Mouse (Mus musculus) right cerebral cortex, postnatal 25 days (tissue): ENCODE data around the gene Irak2.

Source experiments
- DNase-seq: peaks from one replicate; pipeline ENCODE4 v3.0.0; 2022

The Irak2 gene

GRCm38 (mm10) chr6:113638302-113639040 is at the start of gene Irak2:
Gene Irak2, plus strand, starts transcription at chr6:113638467.
- peak; percentile 93 for DNase-seq

GRCm38 (mm10) chr6:113592637-113593036 is 45.6 kb upstream of the Irak2 start:
- DNase-seq = no peak

- no peak for DNase-seq
Measured at GRCm38 (mm10) chr6:113597945-113598344, 40.3 kb upstream of the Irak2 start.

- no peak for DNase-seq
Measured at GRCm38 (mm10) chr6:113599833-113600232, 38.4 kb upstream of the Irak2 start.

- DNase-seq = no peak
Measured at GRCm38 (mm10) chr6:113600543-113601139, 37.6 kb upstream of the Irak2 start, which contains the start of gene Fancd2os. Gene Fancd2os, minus strand, starts transcription at chr6:113600715.

- no peak for DNase-seq
Measured at GRCm38 (mm10) chr6:113602821-113603220, 35.4 kb upstream of the Irak2 start.

GRCm38 (mm10) chr6:113603993-113604392 is 34.3 kb upstream of the Irak2 start:
- no peak for DNase-seq

GRCm38 (mm10) chr6:113604432-113605223 is 33.6 kb upstream of the Irak2 start, which contains the start of gene Brk1:
Gene Brk1, plus strand, starts transcription at chr6:113604772.
- peak; percentile 88 for DNase-seq

- peak; percentile 39 for DNase-seq
Measured at GRCm38 (mm10) chr6:113605224-113605545, 33.1 kb upstream of the Irak2 start.

- DNase-seq = no peak
Measured at GRCm38 (mm10) chr6:113608871-113609270, 29.4 kb upstream of the Irak2 start.

- no peak for DNase-seq
Measured at GRCm38 (mm10) chr6:113609293-113609692, 29.0 kb upstream of the Irak2 start.

- DNase-seq = no peak
Measured at GRCm38 (mm10) chr6:113612258-113612969, 25.9 kb upstream of the Irak2 start.

- peak; percentile 26 for DNase-seq
Measured at GRCm38 (mm10) chr6:113614152-113614551, 24.1 kb upstream of the Irak2 start.

- DNase-seq = no peak
Measured at GRCm38 (mm10) chr6:113614997-113615396, 23.3 kb upstream of the Irak2 start.

GRCm38 (mm10) chr6:113615489-113615888 is 22.8 kb upstream of the Irak2 start:
- no peak for DNase-seq

GRCm38 (mm10) chr6:113623386-113623785 is 14.9 kb upstream of the Irak2 start:
- DNase-seq = no peak

- DNase-seq = peak; percentile 86
Measured at GRCm38 (mm10) chr6:113623941-113624751, 14.1 kb upstream of the Irak2 start, which contains the start of gene Vhl. Gene Vhl, plus strand, starts transcription at chr6:113623959.

GRCm38 (mm10) chr6:113624989-113625770 is 13.1 kb upstream of the Irak2 start:
- DNase-seq = no peak

GRCm38 (mm10) chr6:113630322-113630721 is 7.9 kb upstream of the Irak2 start:
- DNase-seq = no peak

GRCm38 (mm10) chr6:113632863-113633262 is 5.4 kb upstream of the Irak2 start:
- no peak for DNase-seq

- no peak for DNase-seq
Measured at GRCm38 (mm10) chr6:113639201-113639600, 934 bp downstream of the Irak2 start.
